Mouse (Mus musculus): Measurements from ENCODE around the gene Nckap5.

- TF ChIP-seq EP300 (IDR thresholded peaks at IDR 0.05; ENCODE audit: low read length) (no peak), CTCF (conservative IDR thresholded peaks at IDR 0.05 in 1 of 2, IDR thresholded peaks at IDR 0.05 in 1 of 2; ENCODE audit: low read depth in 2 of 2, low read length in 2 of 2) (no peak), POLR2A (IDR thresholded peaks at IDR 0.05; ENCODE audit: low read depth, low read length) (no peak), JUN (IDR thresholded peaks at IDR 0.05; ENCODE audit: insufficient read depth, low read depth, low read length) (no peak), USF2 (conservative IDR thresholded peaks at IDR 0.05; ENCODE audit: low read depth, low read length) (no peak), CHD2 (IDR thresholded peaks at IDR 0.05; ENCODE audit: low read length) (no peak), POLR2AphosphoS2 (IDR thresholded peaks at IDR 0.05; ENCODE audit: low read depth, low read length) (no peak), USF1 (IDR thresholded peaks at IDR 0.05; ENCODE audit: low read depth, low read length) (no peak)
Observed at GRCm38 (mm10) chr1:126590911-126591310, 239.7 kb downstream of the Nckap5 start.
